Mouse (Mus musculus) kidney, adult 2 months (tissue): ENCODE measurements around the gene Fbxl3.
A peak's percentile ranks its signal among the peaks of the same experiment; 100 is the strongest.

Experiments
- CTCF ChIP-seq: fragments of 200-500 bp; conservative IDR thresholded peaks from 2 replicates; pipeline ENCODE4 v1.5.1; 2011; ENCODE audit warnings: low read depth, mild to moderate bottlenecking, control low read depth, low read length, moderate library complexity, mixed read lengths; ENCODE audit not compliant: insufficient read depth, insufficient read length
- POLR2A ChIP-seq: fragments of 200-500 bp; IDR thresholded peaks from one replicate; pipeline ENCODE4 v1.6.1; 2011; ENCODE audit warnings: low read depth, low read length, control low read depth

GRCm38 (mm10) chr14:103088624-103089023 is 10.7 kb downstream of the Fbxl3 start:
- TF ChIP-seq CTCF (0 out of 2 replicates have a peak, but pooled peaks have one; percentile 25), POLR2A (no peak)
